Comparison of ENCODE assay signal across 8 mouse cellular contexts in genomic region chr8:85080214-85080531, GRCm38 (mm10). TPM values are rescaled to one million over a fixed set of nuclear protein-coding genes. Genes with fewer than 3 reads are reported as not detected.
DNase-seq lines count a peak whose midpoint lies in the region; ATAC-seq and TF ChIP-seq lines count a peak whose summit lies in the region.

No protein-coding gene starts in this region.

- peak overlapping the region; percentile 88 for H3K9ac ChIP-seq in kidney, embryonic 14.5 days (ENCODE audit: low read depth, low read length)
- H3K9ac ChIP-seq in heart, embryonic 14.5 days (ENCODE audit: low read length), result peak overlapping the region; percentile 94
- H3K9ac ChIP-seq in liver, postnatal 0 days (replicated peaks), result peak overlapping the region; percentile 93

- whole genome bisulfite sequencing in kidney, embryonic 14.5 days, result under 1% methylated on average over 25 of the region's 25 CpGs
- WGBS in bone marrow, adult 2 months, result under 1% methylated on average over 25 of the region's 25 CpGs
- 1% methylated on average over 25 of the region's 25 CpGs for WGBS in heart, embryonic 14.5 days
- under 1% methylated on average over 25 of the region's 25 CpGs for WGBS in liver, postnatal 0 days (ENCODE audit: insufficient replicate concordance)

- peaks cover 28% of the 10 kb centered on the region for H3K36me3 ChIP-seq in kidney, embryonic 14.5 days (ENCODE audit: control insufficient read depth, insufficient read depth, low read length)
- peaks cover 37% of the 10 kb centered on the region for H3K36me3 ChIP-seq in heart, embryonic 14.5 days (ENCODE audit: control insufficient read depth, insufficient read depth, low read length)
- H3K36me3 ChIP-seq in liver, postnatal 0 days (replicated peaks; ENCODE audit: insufficient read depth, low read length), result peaks cover 21% of the 10 kb centered on the region

- TF ChIP-seq CTCF in bone marrow, adult 2 months (IDR thresholded peaks at IDR 0.05; ENCODE audit: control insufficient read depth, insufficient read depth, low read length), result no peak
- no peak for TF ChIP-seq CTCF in liver, postnatal 0 days (IDR thresholded peaks at IDR 0.05; ENCODE audit: low read depth)

- H3K27me3 ChIP-seq in kidney, embryonic 14.5 days (ENCODE audit: control insufficient read depth, insufficient read depth, low read length), result no peaks in the 10 kb centered on the region
- H3K27me3 ChIP-seq in heart, embryonic 14.5 days (ENCODE audit: control insufficient read depth, insufficient read depth, low read length), result no peaks in the 10 kb centered on the region
- no peaks in the 10 kb centered on the region for H3K27me3 ChIP-seq in liver, postnatal 0 days (ENCODE audit: insufficient read depth, low read length)

- TF ChIP-seq EP300 in liver, postnatal 0 days (IDR thresholded peaks at IDR 0.05; ENCODE audit: low read depth), result no peak

- TF ChIP-seq POLR2A in bone marrow, adult 2 months (IDR thresholded peaks at IDR 0.05; ENCODE audit: borderline replicate concordance, control insufficient read depth, low read depth, low read length), result no peak

- peak overlapping the region; percentile 79; the same call in 1 of the 2 replicates for H3K27ac ChIP-seq in kidney, embryonic 14.5 days (ENCODE audit: low read depth, low read length)
- H3K27ac ChIP-seq in bone marrow, adult 2 months (ENCODE audit: control insufficient read depth, insufficient read depth, low read depth, low read length, poor library complexity), result peak overlapping the region; percentile 88
- peak overlapping the region in 1 of 2 experiments; percentile 69; a peak in 2 of 4 replicates for H3K27ac ChIP-seq in heart, embryonic 14.5 days (replicated peaks in 1 of 2; ENCODE audit: control insufficient read depth in 1 of 2, insufficient read depth in 1 of 2, low read depth in 2 of 2, low read length in 2 of 2)
- peak overlapping the region; percentile 84 for H3K27ac ChIP-seq in liver, postnatal 0 days (ENCODE audit: low read depth)

- peak overlapping the region; percentile 95 for H3K4me3 ChIP-seq in kidney, embryonic 14.5 days (ENCODE audit: low read length)
- H3K4me3 ChIP-seq in bone marrow, adult 2 months (replicated peaks; ENCODE audit: control insufficient read depth, low read depth, low read length), result peak overlapping the region; percentile 94
- peak overlapping the region; percentile 82 to 90 for H3K4me3 ChIP-seq in heart, embryonic 14.5 days (ENCODE audit: control insufficient read depth in 1 of 2, insufficient read depth in 1 of 2, low read depth in 1 of 2, low read length in 2 of 2)
- peak overlapping the region; percentile 92 for H3K4me3 ChIP-seq in liver, postnatal 0 days (ENCODE audit: low read depth, low read length)

- H3K4me1 ChIP-seq in kidney, embryonic 14.5 days (ENCODE audit: control insufficient read depth, insufficient read depth, low read length), result peaks cover 11% of the 10 kb centered on the region; the same call in 1 of the 2 replicates
- no peaks in the 10 kb centered on the region; the same call in 1 of the 2 replicates for H3K4me1 ChIP-seq in bone marrow, adult 2 months (ENCODE audit: control insufficient read depth, insufficient read depth, low read length)
- H3K4me1 ChIP-seq in heart, embryonic 14.5 days (ENCODE audit: control insufficient read depth in 2 of 2, insufficient read depth in 2 of 2, low read length in 2 of 2), result peaks cover 16 to 32% of the 10 kb centered on the region in 2 experiments
- H3K4me1 ChIP-seq in liver, postnatal 0 days (ENCODE audit: insufficient read depth), result peaks cover 30% of the 10 kb centered on the region

- DNase-seq in kidney, postnatal 14 days, result no peak
- DNase-seq in liver, postnatal 0 days, result peak; percentile 66
- DNase-seq in B cell, adult 2 months, result no peak
- DNase-seq in layer of hippocampus, postnatal 14 days (ENCODE audit: low spot score in 2 of 2), result no peak

- no peaks in the 10 kb centered on the region for H3K9me3 ChIP-seq in kidney, embryonic 14.5 days (ENCODE audit: control insufficient read depth, low read length)
- H3K9me3 ChIP-seq in heart, embryonic 14.5 days (ENCODE audit: control insufficient read depth, low read length), result no peaks in the 10 kb centered on the region
- H3K9me3 ChIP-seq in liver, postnatal 0 days (ENCODE audit: low read length), result no peaks in the 10 kb centered on the region

- ATAC-seq in kidney, embryonic 14.5 days (ENCODE audit: low FRiP score, low TSS enrichment), result no peak
- ATAC-seq in heart, embryonic 14.5 days (ENCODE audit: insufficient number of reproducible peaks, insufficient read depth, low FRiP score, low read depth), result no peak
- ATAC-seq in liver, postnatal 0 days, result no peak
- ATAC-seq in inflammation-experienced regulatory T-cells, adult 6 months, result no peak

- peak overlapping the region; percentile 88 for H3K4me2 ChIP-seq in kidney, embryonic 14.5 days (replicated peaks; ENCODE audit: low read depth, low read length)
- H3K4me2 ChIP-seq in heart, embryonic 14.5 days (ENCODE audit: low read length), result peak overlapping the region; percentile 95
- peak overlapping the region; percentile 95 for H3K4me2 ChIP-seq in liver, postnatal 0 days (ENCODE audit: low read depth, low read length)

RNA-seq across cellular contexts. Expression of gene Wdr83os, which starts 0.4 kb away (rescaled TPM):
- 161 and 174 TPM in 2 replicates for polyA plus RNA-seq in kidney, embryonic 14.5 days (2014; fragmentation: Nextera tagmentation; extraction: Ambion mirVana)
- 26.9 and 42.0 TPM in 2 replicates for polyA plus RNA-seq in bone marrow, adult 2 months (2011; ENCODE audit: insufficient read depth, insufficient read length, low replicate concordance, missing spikeins)
- polyA plus RNA-seq in heart, embryonic 14.5 days (2014; fragmentation: Nextera tagmentation; extraction: Ambion mirVana), result 125 and 136 TPM in 2 replicates
- polyA plus RNA-seq in liver, postnatal 0 days (2015; fragmentation: Nextera tagmentation; extraction: Ambion mirVana), result 63.5 and 66.8 TPM in 2 replicates
- 10 to 100 TPM; 57.5 to 61.5 TPM for total RNA-seq in layer of hippocampus, postnatal 14 days (2021)
- polyA plus RNA-seq in inflammation-experienced regulatory T-cells, adult 6 months (2017; shearing (Covaris generic)), result 100 to 1,000 TPM; 114 to 166 (median 129) TPM

RNA-seq across cellular contexts. Expression of gene Wdr83, which starts 0.9 kb away (rescaled TPM):
- polyA plus RNA-seq in kidney, embryonic 14.5 days (2014; fragmentation: Nextera tagmentation; extraction: Ambion mirVana), result 43.4 and 44.9 TPM in 2 replicates
- 57.4 and 100 TPM in 2 replicates for polyA plus RNA-seq in bone marrow, adult 2 months (2011; ENCODE audit: insufficient read depth, insufficient read length, low replicate concordance, missing spikeins)
- 35.4 and 43.0 TPM in 2 replicates for polyA plus RNA-seq in heart, embryonic 14.5 days (2014; fragmentation: Nextera tagmentation; extraction: Ambion mirVana)
- polyA plus RNA-seq in liver, postnatal 0 days (2015; fragmentation: Nextera tagmentation; extraction: Ambion mirVana), result 17.6 and 18.4 TPM in 2 replicates
- total RNA-seq in layer of hippocampus, postnatal 14 days (2021), result 10 to 100 TPM; 26.3 to 34.6 TPM
- polyA plus RNA-seq in inflammation-experienced regulatory T-cells, adult 6 months (2017; shearing (Covaris generic)), result 10 to 100 TPM; 34.8 to 44.2 (median 38.5) TPM

RNA-seq across cellular contexts. Expression of gene Man2b1, which starts 2.9 kb away (rescaled TPM):
- polyA plus RNA-seq in kidney, embryonic 14.5 days (2014; fragmentation: Nextera tagmentation; extraction: Ambion mirVana), result 23.3 and 33.9 TPM in 2 replicates
- 19.2 and 64.3 TPM in 2 replicates for polyA plus RNA-seq in bone marrow, adult 2 months (2011; ENCODE audit: insufficient read depth, insufficient read length, low replicate concordance, missing spikeins)
- 32.9 and 35.7 TPM in 2 replicates for polyA plus RNA-seq in heart, embryonic 14.5 days (2014; fragmentation: Nextera tagmentation; extraction: Ambion mirVana)
- polyA plus RNA-seq in liver, postnatal 0 days (2015; fragmentation: Nextera tagmentation; extraction: Ambion mirVana), result 42.6 and 44.6 TPM in 2 replicates
- 10 to 100 TPM; 39.6 to 42.7 TPM for total RNA-seq in layer of hippocampus, postnatal 14 days (2021)
- polyA plus RNA-seq in inflammation-experienced regulatory T-cells, adult 6 months (2017; shearing (Covaris generic)), result 10 to 100 TPM; 80.8 to 94.7 (median 83.8) TPM

RNA-seq across cellular contexts. Expression of gene Dhps, which starts 8.6 kb away (rescaled TPM):
- 74.4 and 85.8 TPM in 2 replicates for polyA plus RNA-seq in kidney, embryonic 14.5 days (2014; fragmentation: Nextera tagmentation; extraction: Ambion mirVana)
- polyA plus RNA-seq in bone marrow, adult 2 months (2011; ENCODE audit: insufficient read depth, insufficient read length, low replicate concordance, missing spikeins), result 31.0 and 39.6 TPM in 2 replicates
- polyA plus RNA-seq in heart, embryonic 14.5 days (2014; fragmentation: Nextera tagmentation; extraction: Ambion mirVana), result 50.7 and 55.8 TPM in 2 replicates
- polyA plus RNA-seq in liver, postnatal 0 days (2015; fragmentation: Nextera tagmentation; extraction: Ambion mirVana), result 24.8 and 27.7 TPM in 2 replicates
- 10 to 100 TPM; 63.8 to 67.4 TPM for total RNA-seq in layer of hippocampus, postnatal 14 days (2021)
- polyA plus RNA-seq in inflammation-experienced regulatory T-cells, adult 6 months (2017; shearing (Covaris generic)), result 10 to 100 TPM; 29.3 to 40.4 (median 39.3) TPM

RNA-seq across cellular contexts. Expression of gene Gm5741, which starts 12.4 kb away (rescaled TPM):
- polyA plus RNA-seq in kidney, embryonic 14.5 days (2014; fragmentation: Nextera tagmentation; extraction: Ambion mirVana), result 1.1 TPM in 1 of 2 replicates, not detected in the other
- polyA plus RNA-seq in bone marrow, adult 2 months (2011; ENCODE audit: insufficient read depth, insufficient read length, low replicate concordance, missing spikeins), result 4.3 TPM in 1 of 2 replicates, not detected in the other
- not detected in 2 replicates for polyA plus RNA-seq in heart, embryonic 14.5 days (2014; fragmentation: Nextera tagmentation; extraction: Ambion mirVana)
- polyA plus RNA-seq in liver, postnatal 0 days (2015; fragmentation: Nextera tagmentation; extraction: Ambion mirVana), result not detected in 2 replicates
- total RNA-seq in layer of hippocampus, postnatal 14 days (2021), result not detected
- 1 to 10 TPM in 2 of 3 experiments, not detected in 1; 1.9 to 3.3 TPM for polyA plus RNA-seq in inflammation-experienced regulatory T-cells, adult 6 months (2017; shearing (Covaris generic))
